Mouse (Mus musculus): ENCODE measurements around the gene C1s1.

DNA sequence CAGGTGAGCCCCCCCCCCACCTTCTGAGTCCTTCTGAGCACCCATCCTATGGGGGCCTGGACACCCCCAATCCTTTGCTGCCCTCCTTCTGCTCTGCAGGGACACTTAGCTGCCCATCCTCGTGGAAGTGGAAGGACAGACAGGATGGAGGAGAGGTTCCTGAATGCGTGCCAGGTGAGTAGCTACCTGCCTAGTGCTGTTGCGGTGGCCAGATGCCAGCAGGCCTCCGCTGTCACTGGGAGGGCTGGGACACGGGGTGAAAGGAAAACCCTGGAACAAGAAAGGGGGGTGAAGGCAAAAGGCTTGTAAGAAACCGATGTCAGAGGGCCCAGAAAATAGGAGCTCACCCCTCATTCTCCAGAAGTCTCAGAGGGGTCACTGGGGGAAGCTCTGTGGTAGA, 35.2 kb downstream of the C1s1 start:
- TF ChIP-seq CTCF (IDR thresholded peaks at IDR 0.05; ENCODE audit: low read depth, low read length), result no peak
- TF ChIP-seq POLR2A (IDR thresholded peaks at IDR 0.05; ENCODE audit: insufficient read depth, low read length), result no peak
- TF ChIP-seq EP300 (IDR thresholded peaks at IDR 0.05; ENCODE audit: insufficient read depth, low read depth, low read length), result no peak
